Mouse (Mus musculus): ENCODE data around the gene Aimp2. TPM values are rescaled to one million over a fixed set of nuclear protein-coding genes. Genes with fewer than 3 reads are reported as not detected.

Aimp2 gene
- polyA plus RNA-seq, 1 experiment from 2014 or later: 109 TPM

- Histone ChIP-seq H3K36me3 (ENCODE audit: control insufficient read depth, insufficient read depth, low read length) (peaks cover under 1% of the 10 kb centered on the region; the same call in 1 of the 2 replicates), H3K4me1 (replicated peaks; ENCODE audit: control insufficient read depth, insufficient read depth, low read length) (no peaks in the 10 kb centered on the region), H3K4me2 (ENCODE audit: low read depth, low read length, severe bottlenecking) (no peak overlapping the region), H3K9me3 (ENCODE audit: control insufficient read depth, low read length) (no peaks in the 10 kb centered on the region), H3K27ac (ENCODE audit: low read depth, low read length) (no peak overlapping the region), H3K9ac (ENCODE audit: low read length) (no peak overlapping the region), H3K27me3 (ENCODE audit: control insufficient read depth, insufficient read depth, low read length) (no peaks in the 10 kb centered on the region), H3K4me3 (ENCODE audit: low read depth, low read length) (no peak overlapping the region)
- ATAC-seq (replicated peaks; ENCODE audit: low FRiP score) (no peak), DNase-seq (ENCODE audit: low spot score) (no peak)
- 57% methylated on average over 5 of the region's 5 CpGs for WGBS
Observed at GRCm38 (mm10) chr5:143917418-143917817, 7.8 kb upstream of the Aimp2 start.

- H3K27ac ChIP-seq (ENCODE audit: low read depth, low read length): no peak overlapping the region
- WGBS: 94% methylated on average over 9 of the region's 9 CpGs
- no peak overlapping the region for H3K4me2 ChIP-seq (ENCODE audit: low read depth, low read length, severe bottlenecking)
- no peak overlapping the region for H3K9ac ChIP-seq (ENCODE audit: low read length)
- no peaks in the 10 kb centered on the region; the same call in 1 of the 2 replicates for H3K36me3 ChIP-seq (ENCODE audit: control insufficient read depth, insufficient read depth, low read length)
- H3K9me3 ChIP-seq (ENCODE audit: control insufficient read depth, low read length): no peaks in the 10 kb centered on the region
- no peak overlapping the region for H3K4me3 ChIP-seq (ENCODE audit: low read depth, low read length)
- ATAC-seq (replicated peaks; ENCODE audit: low FRiP score): no peak
- no peaks in the 10 kb centered on the region for H3K4me1 ChIP-seq (replicated peaks; ENCODE audit: control insufficient read depth, insufficient read depth, low read length)
- no peaks in the 10 kb centered on the region for H3K27me3 ChIP-seq (ENCODE audit: control insufficient read depth, insufficient read depth, low read length)
- DNase-seq (ENCODE audit: low spot score): no peak
Observed at GRCm38 (mm10) chr5:143916221-143916620, 6.6 kb upstream of the Aimp2 start.

- Histone ChIP-seq H3K4me1 (replicated peaks; ENCODE audit: control insufficient read depth, insufficient read depth, low read length) (peaks cover 6% of the 10 kb centered on the region; the same call in 1 of the 2 replicates), H3K27ac (ENCODE audit: low read depth, low read length) (peak overlapping the region; percentile 70), H3K9ac (ENCODE audit: low read length) (peak overlapping the region; percentile 71), H3K9me3 (ENCODE audit: control insufficient read depth, low read length) (no peaks in the 10 kb centered on the region), H3K4me3 (ENCODE audit: low read depth, low read length) (peak overlapping the region; percentile 62), H3K27me3 (ENCODE audit: control insufficient read depth, insufficient read depth, low read length) (no peaks in the 10 kb centered on the region), H3K36me3 (ENCODE audit: control insufficient read depth, insufficient read depth, low read length) (no peaks in the 10 kb centered on the region; the same call in 1 of the 2 replicates), H3K4me2 (ENCODE audit: low read depth, low read length, severe bottlenecking) (peak overlapping the region; percentile 80)
- ATAC-seq (replicated peaks; ENCODE audit: low FRiP score) (no peak), DNase-seq (ENCODE audit: low spot score) (no peak)
- WGBS: 4% methylated on average over 9 of the region's 9 CpGs
Observed at GRCm38 (mm10) chr5:143908926-143909325, 721 bp downstream of the Aimp2 start.

GRCm38 (mm10) chr5:143906429-143906828 lies 3.2 kb downstream of the Aimp2 start:
- H3K9me3 ChIP-seq (ENCODE audit: control insufficient read depth, low read length): no peaks in the 10 kb centered on the region
- H3K27ac ChIP-seq (ENCODE audit: low read depth, low read length): no peak overlapping the region
- peaks cover 7% of the 10 kb centered on the region; the same call in 1 of the 2 replicates for H3K36me3 ChIP-seq (ENCODE audit: control insufficient read depth, insufficient read depth, low read length)
- H3K9ac ChIP-seq (ENCODE audit: low read length): no peak overlapping the region
- H3K4me2 ChIP-seq (ENCODE audit: low read depth, low read length, severe bottlenecking): no peak overlapping the region
- WGBS: 87% methylated on average over 8 of the region's 8 CpGs
- H3K4me1 ChIP-seq (replicated peaks; ENCODE audit: control insufficient read depth, insufficient read depth, low read length): peaks cover 6% of the 10 kb centered on the region; the same call in 1 of the 2 replicates
- DNase-seq (ENCODE audit: low spot score) (no peak), ATAC-seq (replicated peaks; ENCODE audit: low FRiP score) (no peak)
- no peaks in the 10 kb centered on the region for H3K27me3 ChIP-seq (ENCODE audit: control insufficient read depth, insufficient read depth, low read length)
- no peak overlapping the region for H3K4me3 ChIP-seq (ENCODE audit: low read depth, low read length)

- 86% methylated on average over 4 of the region's 4 CpGs for WGBS
- Histone ChIP-seq H3K4me1 (replicated peaks; ENCODE audit: control insufficient read depth, insufficient read depth, low read length) (peaks cover 4% of the 10 kb centered on the region; the same call in 1 of the 2 replicates), H3K4me3 (ENCODE audit: low read depth, low read length) (no peak overlapping the region), H3K9me3 (ENCODE audit: control insufficient read depth, low read length) (no peaks in the 10 kb centered on the region), H3K27ac (ENCODE audit: low read depth, low read length) (no peak overlapping the region), H3K27me3 (ENCODE audit: control insufficient read depth, insufficient read depth, low read length) (no peaks in the 10 kb centered on the region), H3K9ac (ENCODE audit: low read length) (no peak overlapping the region), H3K36me3 (ENCODE audit: control insufficient read depth, insufficient read depth, low read length) (peaks cover 9% of the 10 kb centered on the region; the same call in 1 of the 2 replicates), H3K4me2 (ENCODE audit: low read depth, low read length, severe bottlenecking) (no peak overlapping the region)
- DNase-seq (ENCODE audit: low spot score) (no peak), ATAC-seq (replicated peaks; ENCODE audit: low FRiP score) (no peak)
Observed at GRCm38 (mm10) chr5:143903813-143904212, 5.8 kb downstream of the Aimp2 start.

- Histone ChIP-seq H3K9ac (ENCODE audit: low read length) (no peak overlapping the region), H3K27ac (ENCODE audit: low read depth, low read length) (no peak overlapping the region), H3K27me3 (ENCODE audit: control insufficient read depth, insufficient read depth, low read length) (no peaks in the 10 kb centered on the region), H3K4me1 (replicated peaks; ENCODE audit: control insufficient read depth, insufficient read depth, low read length) (no peaks in the 10 kb centered on the region), H3K36me3 (ENCODE audit: control insufficient read depth, insufficient read depth, low read length) (peaks cover 9% of the 10 kb centered on the region; the same call in 1 of the 2 replicates), H3K9me3 (ENCODE audit: control insufficient read depth, low read length) (no peaks in the 10 kb centered on the region), H3K4me3 (ENCODE audit: low read depth, low read length) (no peak overlapping the region), H3K4me2 (ENCODE audit: low read depth, low read length, severe bottlenecking) (no peak overlapping the region)
- no peak for DNase-seq (ENCODE audit: low spot score)
- WGBS: 88% methylated on average over 3 of the region's 3 CpGs
- no peak for ATAC-seq (replicated peaks; ENCODE audit: low FRiP score)
Observed at GRCm38 (mm10) chr5:143902111-143902510, 7.5 kb downstream of the Aimp2 start.

DNA sequence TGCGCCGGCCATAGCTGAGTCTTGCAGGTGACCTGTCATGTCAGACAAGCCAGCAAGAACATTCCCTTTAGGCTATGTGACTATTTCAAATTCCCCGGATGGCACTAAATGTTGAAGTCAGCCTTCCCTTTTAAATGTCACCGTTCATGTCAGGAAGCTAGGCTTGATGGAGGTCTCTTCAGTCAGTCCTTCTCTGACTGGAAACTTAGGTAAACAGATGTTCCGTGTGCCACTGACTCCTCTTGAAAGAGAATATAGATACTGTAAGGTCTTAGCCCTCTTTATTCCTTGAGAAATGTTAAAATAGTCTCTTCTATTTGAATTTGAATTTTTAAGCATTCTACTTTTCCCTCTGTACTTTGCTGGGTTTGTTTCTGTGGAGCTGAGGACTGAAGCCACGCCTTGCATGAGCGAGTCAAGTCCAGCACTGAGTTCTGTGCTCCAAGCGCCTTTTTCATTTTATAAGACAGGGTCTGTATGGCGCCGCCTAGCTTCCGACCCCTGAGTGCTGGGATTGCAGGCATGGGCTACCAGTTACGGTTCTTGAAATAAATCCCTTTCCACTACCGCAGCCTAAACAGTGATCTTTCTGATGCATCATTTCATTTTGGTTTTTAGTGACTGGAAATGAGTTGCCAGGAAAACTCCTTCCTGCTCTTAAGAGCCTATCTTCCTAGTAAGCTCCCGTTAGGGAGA lies 11.9 kb downstream of the Aimp2 start, which contains the start of gene Ankrd61:
Ankrd61 (minus strand) TSS at position 51 of the 696 bp plus-strand sequence.
- no peak within 1 kb of the TSS for H3K4me2 ChIP-seq (ENCODE audit: low read depth, low read length, severe bottlenecking)
- no peaks in the 10 kb centered on the region for H3K9me3 ChIP-seq (ENCODE audit: control insufficient read depth, low read length)
- DNase-seq (ENCODE audit: low spot score) (no peak), ATAC-seq (replicated peaks; ENCODE audit: low FRiP score) (no peak)
- no peak within 1 kb of the TSS for H3K27ac ChIP-seq (ENCODE audit: low read depth, low read length)
- WGBS: 88% methylated on average over 14 of the region's 14 CpGs
- H3K4me1 ChIP-seq (replicated peaks; ENCODE audit: control insufficient read depth, insufficient read depth, low read length): no peaks in the 10 kb centered on the region
- H3K9ac ChIP-seq (ENCODE audit: low read length): no peak within 1 kb of the TSS
- no peaks in the 10 kb centered on the region for H3K27me3 ChIP-seq (ENCODE audit: control insufficient read depth, insufficient read depth, low read length)
- peaks cover 9% of the 10 kb centered on the region; the same call in 1 of the 2 replicates for H3K36me3 ChIP-seq (ENCODE audit: control insufficient read depth, insufficient read depth, low read length)
- H3K4me3 ChIP-seq (ENCODE audit: low read depth, low read length): no peak within 1 kb of the TSS

- Histone ChIP-seq H3K36me3 (ENCODE audit: control insufficient read depth, insufficient read depth, low read length) (no peaks in the 10 kb centered on the region; the same call in 1 of the 2 replicates), H3K27ac (ENCODE audit: low read depth, low read length) (no peak overlapping the region), H3K4me1 (replicated peaks; ENCODE audit: control insufficient read depth, insufficient read depth, low read length) (no peaks in the 10 kb centered on the region), H3K9ac (ENCODE audit: low read length) (no peak overlapping the region), H3K27me3 (ENCODE audit: control insufficient read depth, insufficient read depth, low read length) (no peaks in the 10 kb centered on the region), H3K4me2 (ENCODE audit: low read depth, low read length, severe bottlenecking) (no peak overlapping the region), H3K9me3 (ENCODE audit: control insufficient read depth, low read length) (no peaks in the 10 kb centered on the region), H3K4me3 (ENCODE audit: low read depth, low read length) (no peak overlapping the region)
- ATAC-seq (replicated peaks; ENCODE audit: low FRiP score): no peak
- WGBS: 85% methylated on average over 5 of the region's 5 CpGs
- DNase-seq (ENCODE audit: low spot score): no peak
Observed at GRCm38 (mm10) chr5:143893396-143893795, 16.3 kb downstream of the Aimp2 start.

All from forebrain, embryonic 11.5 days (tissue).